Mouse (Mus musculus) lung, postnatal 25 days (tissue): ENCODE measurements around the gene Mbnl1.
A peak's percentile ranks its signal among the peaks of the same experiment; 100 is the strongest.

ENCODE experiments used
- DNase-seq: peaks from one replicate; pipeline ENCODE4 v3.0.0; 2022; ENCODE audit warnings: low spot score

Mbnl1 gene

DNA sequence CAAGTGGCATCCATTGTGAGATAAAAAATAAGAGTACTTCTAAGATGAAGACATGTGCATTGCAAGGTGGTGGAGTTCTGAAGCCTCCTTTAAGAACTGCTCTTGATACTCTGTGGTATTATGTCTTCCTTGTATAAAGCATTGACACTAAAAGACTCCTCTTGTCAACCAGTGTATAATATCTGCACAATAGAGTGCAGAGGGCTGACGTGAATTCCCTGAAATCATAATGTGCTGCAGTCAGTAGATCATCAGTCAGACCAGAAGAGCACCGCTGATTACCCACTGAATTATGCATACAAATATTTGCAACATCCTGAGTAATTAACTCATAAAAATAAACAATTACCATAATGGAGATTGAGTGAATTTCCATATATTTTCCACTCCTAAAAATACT, 97.2 kb downstream of the Mbnl1 start:
- DNase-seq: no peak

DNA sequence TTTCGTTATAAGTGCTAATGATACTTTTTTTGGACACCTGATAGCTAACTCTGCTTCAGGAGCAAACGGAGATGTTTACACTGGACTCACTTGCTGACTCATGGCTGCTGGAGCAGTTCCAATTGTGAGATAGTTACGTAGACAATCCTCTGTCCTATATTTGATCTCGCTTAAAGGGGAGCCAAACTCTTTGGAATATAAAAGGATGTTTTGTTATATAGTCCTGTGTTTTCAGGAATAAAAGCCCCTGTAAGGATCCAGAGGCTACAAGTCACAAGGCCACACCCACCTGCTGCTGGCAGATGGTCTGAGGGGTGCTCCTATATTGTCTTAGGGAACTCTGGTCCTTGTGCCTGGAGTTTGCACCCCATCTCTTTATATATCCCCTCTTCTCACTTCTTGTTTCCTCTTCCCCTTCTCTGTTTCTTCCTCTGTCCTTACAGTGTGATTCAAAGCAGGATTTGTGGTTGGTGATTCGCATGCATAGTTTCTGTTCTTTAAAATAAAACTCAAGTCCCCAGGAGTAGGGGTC, 97.9 kb downstream of the Mbnl1 start:
- DNase-seq: peak; percentile 71

DNA sequence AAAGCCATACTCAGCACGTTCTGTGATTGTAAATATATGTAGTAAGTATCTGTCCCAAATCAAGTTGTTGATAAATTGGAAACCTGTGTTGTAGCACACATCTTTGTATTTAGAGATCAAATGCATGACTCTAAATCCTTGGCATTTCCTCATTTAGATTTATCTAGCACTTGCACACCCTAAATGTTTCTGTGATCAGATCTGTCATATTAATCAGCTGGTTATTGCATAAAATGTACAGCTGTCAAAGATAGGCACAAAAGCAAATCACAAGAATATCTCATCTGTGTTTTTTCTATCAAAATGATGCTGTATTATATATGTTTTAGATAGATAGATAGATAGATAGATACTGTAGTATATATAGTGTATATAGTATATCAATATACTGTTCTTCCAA, 98.9 kb downstream of the Mbnl1 start:
- no peak for DNase-seq

DNA sequence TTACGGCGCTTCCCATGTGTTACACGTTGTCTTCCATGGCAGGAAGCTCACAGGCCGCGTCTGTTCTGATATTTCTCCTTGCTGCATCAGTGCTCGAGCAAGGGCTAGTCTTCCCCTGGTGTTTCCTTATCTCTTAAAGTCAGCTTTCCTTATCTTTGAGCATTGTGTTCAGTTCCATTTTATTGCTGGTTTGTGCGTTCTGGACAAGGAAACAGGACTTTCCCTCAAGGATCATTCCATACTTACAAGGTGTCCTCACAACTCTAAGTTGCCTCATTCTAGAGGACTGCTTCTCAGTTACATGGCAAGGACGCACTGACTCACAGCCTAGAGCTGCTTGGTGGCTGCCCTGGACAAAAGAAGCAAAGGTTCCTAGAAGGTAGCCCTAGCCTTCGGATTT, 101.6 kb downstream of the Mbnl1 start:
- no peak for DNase-seq

DNA sequence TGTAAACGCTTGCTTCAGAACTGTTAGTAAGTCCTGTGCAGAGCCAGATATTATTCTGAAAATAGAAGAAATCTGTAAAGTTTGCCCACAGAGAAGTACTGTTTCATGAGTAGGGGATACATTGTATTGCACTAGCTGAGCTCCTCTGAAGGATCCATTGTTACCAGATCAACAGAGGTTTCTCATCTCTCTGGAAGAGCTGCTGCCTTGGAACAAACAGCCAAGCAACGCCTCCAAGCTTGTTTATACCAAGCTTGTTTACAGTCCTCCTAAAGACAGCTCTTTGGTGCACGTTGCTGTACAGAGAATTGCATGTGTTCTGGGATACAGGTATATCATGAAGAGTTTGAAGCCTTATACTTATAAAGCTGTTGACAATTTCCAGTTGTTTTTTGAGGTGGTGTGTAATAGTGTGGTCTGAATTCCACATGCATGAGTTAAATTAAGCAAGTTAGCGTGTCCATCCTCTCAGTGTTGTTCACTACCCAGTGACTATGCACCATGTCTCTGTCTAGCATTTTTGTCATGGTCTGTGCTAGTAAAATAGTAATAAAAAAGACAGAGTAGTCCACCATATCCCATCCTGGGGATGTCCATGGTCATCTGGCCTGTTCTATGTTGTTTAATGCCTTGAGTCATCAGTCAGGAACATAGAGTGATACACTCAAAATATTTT, 102.4 kb downstream of the Mbnl1 start:
- DNase-seq: no peak

DNA sequence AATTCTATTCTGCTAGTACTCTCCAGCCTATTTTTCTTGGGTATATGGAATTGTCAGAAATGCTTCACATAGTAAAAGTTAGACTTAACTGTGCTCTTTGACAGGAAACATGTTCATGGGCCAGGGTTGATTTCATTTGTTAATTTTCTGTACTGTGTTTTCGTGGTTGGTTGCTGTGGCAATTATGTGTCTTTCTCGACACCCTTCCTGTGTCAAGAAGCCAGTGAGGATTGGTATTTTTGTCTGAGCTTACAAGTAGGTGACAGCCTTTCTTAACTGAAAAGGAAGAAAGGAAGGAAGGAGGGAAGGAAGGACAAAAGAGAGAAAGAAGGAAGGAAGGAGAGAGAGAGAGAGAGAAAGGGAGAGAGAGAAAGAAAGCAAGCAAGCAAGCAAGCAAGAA, 103.3 kb downstream of the Mbnl1 start:
- no peak for DNase-seq

DNA sequence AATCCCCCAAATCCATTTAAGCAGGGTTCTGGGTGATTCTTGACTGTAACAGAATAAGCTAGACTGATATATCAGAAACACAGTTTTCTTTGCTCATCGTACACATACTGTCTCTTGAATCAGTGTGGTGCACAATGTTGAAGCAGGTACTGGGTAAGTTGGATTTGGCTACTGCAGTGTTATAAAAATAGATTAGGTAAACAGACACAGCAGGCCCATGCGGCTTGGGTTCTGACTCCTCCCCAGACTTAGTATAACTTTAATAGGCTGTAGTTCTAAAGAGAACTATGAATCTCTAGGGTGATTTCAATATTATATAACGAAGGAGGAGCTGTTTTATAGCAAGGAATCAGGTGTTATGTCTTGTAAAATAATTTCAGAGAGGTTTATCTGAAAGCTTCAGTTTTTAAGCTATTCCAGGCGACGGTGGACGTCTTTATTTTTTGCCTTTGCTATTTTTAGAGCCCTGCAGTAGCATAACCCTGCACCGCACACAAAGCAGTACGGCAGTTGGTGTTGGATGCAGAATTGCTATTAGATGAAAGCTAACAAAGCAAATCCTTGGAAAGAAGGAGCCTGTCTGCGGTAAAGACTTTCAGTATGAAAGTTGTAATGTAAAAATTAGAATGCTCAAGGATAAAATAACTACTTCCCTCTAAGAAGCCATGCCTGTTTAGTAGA, 103.9 kb downstream of the Mbnl1 start:
- DNase-seq: no peak

DNA sequence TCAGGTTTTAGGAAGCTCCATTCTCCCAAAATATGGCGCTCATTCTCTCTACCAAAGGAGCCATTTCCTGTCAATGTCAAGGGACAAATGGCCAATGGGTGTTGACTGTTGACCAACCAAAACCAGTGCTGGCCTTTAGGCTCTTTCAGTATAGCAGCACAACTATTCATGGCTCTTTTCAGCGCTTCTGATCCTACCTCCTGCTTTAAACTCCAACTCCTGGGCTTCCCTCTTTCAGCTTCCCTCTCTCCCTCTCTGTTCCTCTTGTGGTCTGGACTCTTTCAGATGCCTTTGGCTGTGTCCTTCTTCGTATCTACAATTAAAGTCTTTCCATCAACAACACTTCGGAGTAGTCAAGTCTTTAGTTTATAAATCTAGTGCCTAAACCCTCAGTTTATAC, 107.2 kb downstream of the Mbnl1 start:
- DNase-seq: no peak

DNA sequence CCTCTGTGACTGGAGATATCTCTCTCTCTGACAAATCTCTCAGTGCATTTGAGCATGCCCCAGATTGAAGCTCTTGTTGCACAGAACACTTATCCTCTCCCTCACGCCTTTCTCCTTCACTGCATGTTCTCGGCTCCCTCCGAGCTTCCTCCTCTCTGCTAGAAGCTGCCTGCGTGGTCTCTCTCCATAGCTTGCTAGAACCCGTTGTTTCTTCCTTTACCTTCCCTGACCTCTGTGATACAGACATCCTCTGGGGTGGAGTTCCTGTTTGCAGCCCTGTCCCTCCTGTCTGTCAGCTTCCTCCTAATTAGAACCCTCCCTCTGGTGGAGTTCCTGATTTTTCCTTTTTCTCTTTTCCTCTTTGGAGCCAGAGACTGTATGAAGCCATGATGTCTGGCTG, 108.1 kb downstream of the Mbnl1 start:
- peak; percentile 55 for DNase-seq

DNA sequence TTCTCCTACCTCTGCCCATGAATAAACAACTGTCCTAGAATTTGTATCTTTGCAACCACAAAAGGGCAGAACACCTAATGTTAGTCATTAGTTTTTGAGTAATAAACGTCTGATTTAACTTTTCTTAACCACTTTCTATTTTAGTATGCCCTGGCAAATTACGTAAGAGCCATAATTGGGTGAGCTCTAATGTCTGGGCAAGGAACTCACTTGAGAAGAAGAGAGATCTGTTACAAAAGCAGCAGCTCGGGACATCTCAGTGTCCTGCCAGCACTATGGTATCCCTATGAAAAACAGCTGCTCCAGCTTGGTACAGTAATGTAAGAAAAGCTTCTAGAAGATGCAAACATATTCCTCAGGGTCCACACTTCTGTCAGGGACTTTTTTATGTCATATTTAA, 109.5 kb downstream of the Mbnl1 start:
- peak; percentile 56 for DNase-seq

DNA sequence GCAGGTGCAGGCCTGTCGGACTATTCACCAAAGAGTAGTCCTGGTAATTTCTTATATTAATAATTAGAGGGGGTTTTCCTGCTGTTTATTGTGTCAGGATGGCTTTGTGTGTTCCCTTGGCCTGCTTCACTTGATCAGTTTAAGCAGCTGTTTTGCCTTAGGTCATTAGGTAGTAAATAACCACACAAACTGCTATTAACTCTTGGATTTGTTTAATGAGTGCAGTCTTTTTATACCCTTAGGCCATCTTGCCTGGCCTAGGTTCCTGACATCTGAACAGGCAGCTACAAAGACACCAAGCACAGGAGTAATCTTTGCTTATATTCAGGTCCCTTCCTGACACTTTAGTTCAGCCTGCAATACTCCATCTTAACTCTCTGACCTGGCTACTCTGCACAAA, 110.0 kb downstream of the Mbnl1 start:
- DNase-seq: no peak

DNA sequence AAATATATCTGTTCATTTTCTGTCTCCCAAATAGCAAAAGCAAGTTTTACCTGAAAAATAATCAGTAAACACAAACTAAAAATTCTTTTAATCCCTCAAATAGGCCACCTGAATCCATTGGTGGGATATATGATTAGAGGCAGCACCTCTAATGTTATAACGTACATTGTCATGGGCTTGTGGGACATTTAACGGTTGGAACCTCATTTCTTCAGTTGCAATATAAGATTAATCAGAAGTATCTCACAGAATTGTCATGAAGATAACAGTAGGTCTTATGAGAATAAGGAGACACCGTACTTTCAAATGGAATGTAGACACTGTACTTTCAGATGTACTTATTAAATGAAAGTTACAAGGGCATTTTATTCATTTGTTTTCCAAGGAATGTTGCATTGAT, 112.1 kb downstream of the Mbnl1 start:
- no peak for DNase-seq

DNA sequence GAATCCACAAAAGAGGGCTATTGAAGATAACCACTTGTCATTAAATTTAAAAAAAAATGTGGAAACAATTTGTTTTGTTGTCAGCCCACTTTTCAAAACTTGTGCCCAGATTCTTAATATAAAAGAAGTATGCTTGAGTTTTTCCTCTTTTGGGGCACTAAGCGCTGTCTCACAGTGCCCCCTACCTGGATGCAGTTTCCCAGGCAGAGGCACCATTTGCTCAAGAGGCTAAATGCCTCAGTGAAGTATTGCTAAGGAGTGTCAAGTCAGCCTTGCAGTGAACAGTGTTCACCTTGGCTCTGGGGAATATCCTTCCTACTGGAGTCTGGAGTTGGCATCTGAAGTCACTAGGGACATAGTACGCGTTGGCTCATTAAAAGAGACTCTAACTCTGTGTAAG, 113.4 kb downstream of the Mbnl1 start:
- DNase-seq: no peak

DNA sequence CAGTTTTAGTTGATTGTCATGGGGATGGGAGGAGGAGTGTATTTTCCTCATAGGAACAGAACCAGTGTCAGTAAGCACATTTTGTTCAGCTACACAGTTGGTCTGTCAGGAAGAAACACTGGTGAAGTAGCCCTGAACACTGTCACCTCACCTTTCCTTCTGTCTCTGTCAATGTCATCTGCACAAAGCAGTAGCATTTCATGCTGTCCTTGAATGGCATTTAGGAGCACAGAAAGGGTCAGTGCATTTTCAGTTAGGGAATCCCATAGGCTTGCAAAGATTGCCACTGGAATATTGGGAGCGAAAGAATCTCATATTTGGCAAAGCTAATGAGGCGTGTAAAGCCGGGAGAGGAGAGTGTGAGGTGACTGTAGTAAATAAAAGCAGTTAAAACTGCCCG, 114.5 kb downstream of the Mbnl1 start:
- no peak for DNase-seq

DNA sequence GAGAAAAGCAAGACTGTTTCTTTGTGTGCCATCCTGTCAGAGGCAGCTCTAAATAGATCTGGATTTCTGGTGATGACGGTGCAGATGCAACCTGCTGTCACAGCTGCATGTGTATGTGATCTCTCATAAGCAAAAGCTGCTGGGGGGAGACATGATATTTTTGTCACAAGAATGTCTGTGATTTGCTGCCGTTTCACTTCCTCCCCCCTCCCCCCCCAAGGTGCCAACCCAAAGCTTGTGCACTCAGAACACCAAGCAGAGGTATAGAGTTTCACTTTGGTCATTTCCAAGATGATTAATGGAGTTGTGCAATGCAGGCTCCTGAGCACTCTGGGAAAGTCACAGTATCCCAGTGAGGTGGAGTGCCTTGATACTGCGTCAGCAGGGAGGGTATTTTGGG, 116.7 kb downstream of the Mbnl1 start:
- DNase-seq: peak; percentile 58

DNA sequence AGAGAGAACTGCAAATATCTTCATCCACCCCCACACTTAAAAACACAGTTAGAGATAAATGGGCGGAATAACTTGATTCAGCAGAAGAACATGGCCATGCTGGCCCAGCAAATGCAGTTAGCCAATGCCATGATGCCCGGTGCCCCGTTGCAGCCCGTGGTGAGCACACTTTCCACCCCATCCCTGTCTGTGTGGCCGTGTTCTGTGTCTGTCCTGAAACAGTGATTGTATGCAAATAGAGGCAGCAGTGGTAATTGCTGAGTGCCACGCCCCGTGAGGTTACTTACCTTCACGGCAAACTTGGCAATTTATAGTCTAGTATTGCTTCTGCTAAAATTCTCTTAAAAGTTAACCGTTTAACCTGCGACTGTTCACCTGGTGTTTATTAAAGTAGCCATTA, 123.0 kb downstream of the Mbnl1 start:
- no peak for DNase-seq

DNA sequence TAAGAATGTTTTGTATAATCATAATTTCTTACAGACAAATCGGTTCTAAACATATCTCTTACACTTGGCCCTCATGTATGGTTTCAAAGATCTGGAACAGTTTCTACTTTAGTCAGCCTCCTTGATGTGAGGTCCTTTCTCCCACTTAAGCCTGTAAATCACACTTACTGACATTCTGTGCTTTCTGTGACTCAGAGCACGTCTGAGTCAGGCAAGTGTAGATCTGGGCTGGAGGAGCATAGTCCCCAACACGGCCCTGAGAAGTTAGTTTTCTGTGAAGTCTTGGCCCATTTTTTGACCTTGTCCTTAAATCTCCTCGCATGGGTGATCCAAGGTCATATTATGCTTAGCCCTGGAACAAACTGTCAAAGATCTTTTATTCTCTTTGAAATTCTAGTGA, 124.4 kb downstream of the Mbnl1 start:
- no peak for DNase-seq

DNA sequence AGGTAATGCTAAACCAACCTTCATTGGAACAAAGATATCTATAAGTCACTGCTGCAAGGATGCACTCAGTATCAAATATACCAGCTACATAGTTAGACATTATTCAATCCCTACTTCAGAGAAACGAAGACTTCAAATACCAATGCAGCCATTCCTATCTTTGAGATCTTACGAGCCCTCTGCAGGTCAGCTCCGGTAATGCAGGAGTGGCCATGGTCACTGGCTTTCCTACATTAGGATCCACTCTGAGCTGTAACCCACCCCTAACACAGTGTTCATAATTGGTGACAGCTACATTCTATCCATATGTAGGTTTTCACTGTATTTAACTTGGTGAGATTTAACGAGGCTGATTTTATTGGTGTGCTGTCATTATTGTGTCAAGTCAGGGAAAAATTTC, 129.1 kb downstream of the Mbnl1 start:
- DNase-seq: peak; percentile 80

DNA sequence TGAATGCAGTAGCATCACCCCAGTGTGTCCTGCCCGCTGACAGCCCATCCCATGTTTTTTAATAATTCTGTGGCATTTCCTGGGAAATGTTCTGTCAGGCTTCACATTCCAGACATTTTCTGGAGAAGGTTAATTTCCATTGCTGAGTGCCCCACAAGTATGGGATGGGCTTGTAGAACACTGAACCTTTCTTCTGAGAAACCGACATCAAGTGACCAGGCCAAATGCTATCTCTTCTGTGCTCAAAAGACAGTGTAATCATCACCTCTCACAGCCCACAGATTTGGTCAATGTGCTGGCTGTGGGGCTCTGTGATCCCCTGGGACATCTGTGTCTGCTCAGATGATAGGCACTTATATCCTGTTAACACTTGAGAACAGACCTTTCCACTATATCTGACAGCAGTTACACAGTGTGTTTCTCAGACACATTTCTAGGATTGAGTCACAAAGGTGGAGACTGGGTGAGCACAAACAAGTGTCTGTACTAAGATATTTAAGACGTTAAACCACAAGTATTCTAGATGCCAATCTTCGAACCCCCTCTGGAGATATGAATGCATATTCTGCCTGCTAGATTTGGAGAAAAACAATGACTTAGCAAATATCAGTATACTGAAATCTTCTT, 130.4 kb downstream of the Mbnl1 start:
- DNase-seq: no peak

DNA sequence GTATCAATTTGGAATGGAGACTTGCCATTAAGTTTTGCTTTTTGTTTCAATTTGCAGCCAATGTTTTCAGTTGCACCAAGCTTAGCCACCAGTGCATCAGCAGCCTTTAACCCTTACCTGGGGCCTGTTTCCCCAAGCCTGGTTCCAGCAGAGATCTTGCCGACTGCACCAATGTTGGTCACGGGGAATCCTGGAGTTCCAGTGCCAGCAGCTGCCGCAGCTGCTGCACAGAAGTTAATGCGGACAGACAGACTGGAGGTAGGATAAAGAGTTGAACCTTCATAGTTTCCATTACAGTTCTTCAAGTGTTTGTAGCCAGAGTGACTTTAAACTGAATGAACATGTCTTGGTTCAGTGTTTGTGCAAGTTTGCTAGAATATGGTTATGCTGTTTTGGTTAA, 131.0 kb downstream of the Mbnl1 start:
- no peak for DNase-seq

DNA sequence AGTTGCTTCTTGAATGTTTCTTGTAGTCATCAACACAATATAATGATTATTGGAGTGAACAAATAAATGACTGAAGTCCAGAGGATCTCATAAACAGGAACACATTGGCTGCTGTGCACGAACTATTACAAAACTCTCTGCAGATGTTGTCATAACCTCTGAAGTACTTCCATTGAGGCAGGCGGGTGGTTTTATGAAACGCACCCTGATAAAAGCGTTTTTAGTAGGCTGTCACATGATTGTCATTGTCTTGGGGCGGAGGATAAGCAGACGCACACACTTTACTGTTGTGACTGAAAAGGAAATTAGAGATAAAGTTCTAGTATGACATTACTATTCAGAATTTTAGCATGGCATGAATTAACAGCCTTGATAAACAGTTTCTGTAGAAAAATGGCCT, 131.6 kb downstream of the Mbnl1 start:
- no peak for DNase-seq

DNA sequence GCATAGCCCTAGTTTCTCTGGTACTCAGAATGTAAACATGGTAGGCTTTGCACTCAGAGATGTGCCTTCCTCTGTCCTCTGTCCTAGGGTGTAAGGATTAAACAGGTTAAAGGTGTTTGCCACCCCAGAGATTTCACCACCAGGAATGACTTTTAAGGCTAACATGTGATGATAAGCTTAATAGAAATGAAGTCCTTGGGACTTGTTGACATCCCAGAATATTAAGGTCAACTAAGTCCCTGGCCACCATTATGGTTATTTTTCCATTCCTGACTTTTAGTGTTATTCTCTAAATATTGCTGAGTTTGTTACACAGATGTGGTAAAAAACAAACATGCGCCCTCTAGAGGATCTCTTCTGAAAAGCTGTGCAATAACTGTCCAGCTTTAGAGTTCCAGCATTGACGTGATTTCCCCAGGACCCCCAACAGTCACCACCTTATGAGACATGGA, 136.3 kb downstream of the Mbnl1 start:
- peak; percentile 48 for DNase-seq

DNA sequence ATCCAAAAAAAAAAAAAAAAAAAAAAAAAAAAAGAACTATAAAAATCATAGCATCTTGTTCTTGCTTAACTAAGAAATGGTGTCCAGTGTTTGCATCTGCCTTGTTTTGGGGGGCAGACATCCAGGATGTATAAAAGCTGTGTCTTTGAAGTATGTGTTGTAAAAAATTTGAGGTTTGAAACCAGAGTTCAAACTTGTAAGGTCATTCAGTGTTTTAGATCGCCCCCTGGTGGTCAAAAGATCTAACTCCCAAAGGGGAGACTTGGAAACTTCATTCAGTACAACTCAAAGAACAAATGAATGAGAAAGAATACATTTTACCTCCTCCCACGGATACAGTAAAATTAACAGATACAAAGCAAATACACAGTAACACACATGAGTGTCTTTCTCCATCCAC, 139.2 kb downstream of the Mbnl1 start:
- peak; percentile 64 for DNase-seq
